Mouse (Mus musculus): ENCODE measurements around the gene Cldn5. TPM values are rescaled to one million over a fixed set of nuclear protein-coding genes. Genes with fewer than 3 reads are reported as not detected.

Cldn5 gene
- polyA plus RNA-seq, 1 experiment from 2014 or later: 32.3 TPM

GRCm38 (mm10) chr16:18795223-18795899 is 18.7 kb downstream of the Cldn5 start:
- Histone ChIP-seq H3K36me3 (peaks cover 73% of the 10 kb centered on the region), H3K9me3 (no peaks in the 10 kb centered on the region), H3K4me1 (no peaks in the 10 kb centered on the region), H3K4me2 (no peak overlapping the region), H3K27ac (no peak overlapping the region), H3K4me3 (no peak overlapping the region), H3K9ac (no peak overlapping the region), H3K27me3 (no peaks in the 10 kb centered on the region)
- ATAC-seq (ENCODE audit: insufficient number of reproducible peaks, low FRiP score, low TSS enrichment, low read depth): no peak
- 89% methylated on average over 11 of the region's 11 CpGs for WGBS

- no peak overlapping the region for H3K4me3 ChIP-seq
- ATAC-seq (ENCODE audit: insufficient number of reproducible peaks, low FRiP score, low TSS enrichment, low read depth): no peak
- peaks cover 75% of the 10 kb centered on the region for H3K36me3 ChIP-seq
- WGBS: 79% methylated on average over 7 of the region's 7 CpGs
- no peak overlapping the region for H3K27ac ChIP-seq
- H3K9ac ChIP-seq: no peak overlapping the region
- H3K27me3 ChIP-seq: no peaks in the 10 kb centered on the region
- H3K4me2 ChIP-seq: no peak overlapping the region
- no peaks in the 10 kb centered on the region for H3K9me3 ChIP-seq
- H3K4me1 ChIP-seq: no peaks in the 10 kb centered on the region
Observed at GRCm38 (mm10) chr16:18796645-18797044, 20.0 kb downstream of the Cldn5 start.

- H3K4me3 ChIP-seq: no peak overlapping the region
- no peaks in the 10 kb centered on the region for H3K9me3 ChIP-seq
- H3K27me3 ChIP-seq: no peaks in the 10 kb centered on the region
- H3K4me2 ChIP-seq: no peak overlapping the region
- ATAC-seq (ENCODE audit: insufficient number of reproducible peaks, low FRiP score, low TSS enrichment, low read depth): no peak
- peaks cover 71% of the 10 kb centered on the region for H3K36me3 ChIP-seq
- H3K4me1 ChIP-seq: no peaks in the 10 kb centered on the region
- no peak overlapping the region for H3K9ac ChIP-seq
- no peak overlapping the region for H3K27ac ChIP-seq
- WGBS: 83% methylated on average over 5 of the region's 5 CpGs
Observed at GRCm38 (mm10) chr16:18798151-18798550, 21.5 kb downstream of the Cldn5 start.

- Histone ChIP-seq H3K4me2 (no peak overlapping the region), H3K4me1 (no peaks in the 10 kb centered on the region), H3K27ac (no peak overlapping the region), H3K36me3 (peaks cover 65% of the 10 kb centered on the region), H3K4me3 (no peak overlapping the region), H3K27me3 (no peaks in the 10 kb centered on the region), H3K9me3 (no peaks in the 10 kb centered on the region), H3K9ac (no peak overlapping the region)
- 81% methylated on average over 2 of the region's 2 CpGs for WGBS
- ATAC-seq (ENCODE audit: insufficient number of reproducible peaks, low FRiP score, low TSS enrichment, low read depth): no peak
Observed at GRCm38 (mm10) chr16:18798841-18799240, 22.2 kb downstream of the Cldn5 start.

- H3K9ac ChIP-seq: no peak overlapping the region
- no peak overlapping the region for H3K27ac ChIP-seq
- H3K36me3 ChIP-seq: peaks cover 51% of the 10 kb centered on the region
- no peaks in the 10 kb centered on the region for H3K27me3 ChIP-seq
- peaks cover 6% of the 10 kb centered on the region for H3K4me1 ChIP-seq
- H3K4me2 ChIP-seq: no peak overlapping the region
- H3K9me3 ChIP-seq: no peaks in the 10 kb centered on the region
- WGBS: 99% methylated on average over 2 of the region's 2 CpGs
- no peak overlapping the region for H3K4me3 ChIP-seq
- no peak for ATAC-seq (ENCODE audit: insufficient number of reproducible peaks, low FRiP score, low TSS enrichment, low read depth)
Observed at GRCm38 (mm10) chr16:18805746-18806145, 29.1 kb downstream of the Cldn5 start.

- Histone ChIP-seq H3K4me2 (no peak overlapping the region), H3K27me3 (no peaks in the 10 kb centered on the region), H3K4me1 (peaks cover 21% of the 10 kb centered on the region), H3K9me3 (no peaks in the 10 kb centered on the region), H3K9ac (no peak overlapping the region), H3K36me3 (peaks cover 41% of the 10 kb centered on the region), H3K27ac (no peak overlapping the region), H3K4me3 (no peak overlapping the region)
- 90% methylated on average over 5 of the region's 5 CpGs for WGBS
- no peak for ATAC-seq (ENCODE audit: insufficient number of reproducible peaks, low FRiP score, low TSS enrichment, low read depth)
Observed at GRCm38 (mm10) chr16:18809001-18809400, 32.4 kb downstream of the Cldn5 start.

- Histone ChIP-seq H3K4me2 (peak overlapping the region; percentile 85), H3K27ac (peak overlapping the region; percentile 81), H3K9me3 (no peaks in the 10 kb centered on the region), H3K36me3 (peaks cover 44% of the 10 kb centered on the region), H3K9ac (peak overlapping the region; percentile 60; the same call in 1 of the 2 replicates), H3K4me1 (peaks cover 21% of the 10 kb centered on the region), H3K4me3 (peak overlapping the region; percentile 73), H3K27me3 (no peaks in the 10 kb centered on the region)
- ATAC-seq (ENCODE audit: insufficient number of reproducible peaks, low FRiP score, low TSS enrichment, low read depth): no peak; the same call in 1 of the 2 replicates
- 4% methylated on average over 5 of the region's 5 CpGs for WGBS
Observed at GRCm38 (mm10) chr16:18811032-18811431, 34.4 kb downstream of the Cldn5 start.

GRCm38 (mm10) chr16:18811468-18812384 is 35.1 kb downstream of the Cldn5 start, which contains the start of the genes Ufd1 and Cdc45:
Ufd1 (plus strand) TSS chr16:18811779.
Cdc45 (minus strand) TSS chr16:18811987.
- peak within 1 kb of the TSS; percentile 85 for H3K4me2 ChIP-seq
- H3K4me1 ChIP-seq: peaks cover 21% of the 10 kb centered on the region
- peak within 1 kb of the TSS; percentile 81 for H3K27ac ChIP-seq
- H3K4me3 ChIP-seq: peak within 1 kb of the TSS; percentile 73
- no peaks in the 10 kb centered on the region for H3K27me3 ChIP-seq
- no peaks in the 10 kb centered on the region for H3K9me3 ChIP-seq
- peaks cover 44% of the 10 kb centered on the region for H3K36me3 ChIP-seq
- ATAC-seq (ENCODE audit: insufficient number of reproducible peaks, low FRiP score, low TSS enrichment, low read depth): peak; percentile 96
- peak within 1 kb of the TSS; percentile 83 for H3K9ac ChIP-seq
- under 1% methylated on average over 42 of the region's 42 CpGs for WGBS

- H3K4me2 ChIP-seq: peak overlapping the region; percentile 49
- H3K9me3 ChIP-seq: no peaks in the 10 kb centered on the region
- no peak for ATAC-seq (ENCODE audit: insufficient number of reproducible peaks, low FRiP score, low TSS enrichment, low read depth)
- H3K9ac ChIP-seq: peak overlapping the region; percentile 83
- peaks cover 50% of the 10 kb centered on the region for H3K36me3 ChIP-seq
- H3K27ac ChIP-seq: peak overlapping the region; percentile 81
- 1% methylated on average over 31 of the region's 31 CpGs for WGBS
- peaks cover 21% of the 10 kb centered on the region for H3K4me1 ChIP-seq
- H3K27me3 ChIP-seq: no peaks in the 10 kb centered on the region
- peak overlapping the region; percentile 73 for H3K4me3 ChIP-seq
Observed at GRCm38 (mm10) chr16:18812385-18812910, 35.8 kb downstream of the Cldn5 start.

- Histone ChIP-seq H3K4me2 (no peak overlapping the region), H3K36me3 (peaks cover 95% of the 10 kb centered on the region), H3K4me3 (no peak overlapping the region), H3K27me3 (no peaks in the 10 kb centered on the region), H3K27ac (no peak overlapping the region), H3K9ac (no peak overlapping the region), H3K4me1 (no peaks in the 10 kb centered on the region), H3K9me3 (no peaks in the 10 kb centered on the region)
- 85% methylated on average over 1 of the region's 1 CpGs for WGBS
- no peak for ATAC-seq (ENCODE audit: insufficient number of reproducible peaks, low FRiP score, low TSS enrichment, low read depth)
Observed at GRCm38 (mm10) chr16:18822356-18822755, 45.7 kb downstream of the Cldn5 start.

GRCm38 (mm10) chr16:18822925-18823324 is 46.3 kb downstream of the Cldn5 start:
- Histone ChIP-seq H3K4me1 (no peaks in the 10 kb centered on the region), H3K9ac (no peak overlapping the region), H3K4me2 (no peak overlapping the region), H3K9me3 (no peaks in the 10 kb centered on the region), H3K4me3 (no peak overlapping the region), H3K27ac (no peak overlapping the region), H3K27me3 (no peaks in the 10 kb centered on the region), H3K36me3 (peaks cover 96% of the 10 kb centered on the region)
- ATAC-seq (ENCODE audit: insufficient number of reproducible peaks, low FRiP score, low TSS enrichment, low read depth): no peak
- 81% methylated on average over 4 of the region's 4 CpGs for WGBS
